Mouse (Mus musculus): ENCODE data around the gene Lonrf2.
A peak's percentile ranks its signal among the peaks of the same experiment; 100 is the strongest.

- TF ChIP-seq POLR2A (IDR thresholded peaks at IDR 0.05; ENCODE audit: low read depth, low read length) (no peak), E2F4 (IDR thresholded peaks at IDR 0.05; ENCODE audit: insufficient replicate concordance, low read depth, low read length) (no peak), CTCF (conservative IDR thresholded peaks at IDR 0.05 in 1 of 2, IDR thresholded peaks at IDR 0.05 in 1 of 2; ENCODE audit: low read depth in 2 of 2, low read length in 2 of 2) (peak in 1 of 2 experiments; percentile 54; a peak in 2 of 4 replicates), POLR2AphosphoS2 (IDR thresholded peaks at IDR 0.05; ENCODE audit: low read depth, low read length) (no peak), GABPA (IDR thresholded peaks at IDR 0.05; ENCODE audit: insufficient replicate concordance, low read depth, low read length) (no peak), ZC3H11A (IDR thresholded peaks at IDR 0.05; ENCODE audit: low read depth, low read length) (no peak), KAT2A (IDR thresholded peaks at IDR 0.05; ENCODE audit: insufficient replicate concordance, low read length) (no peak)
Measured at GRCm38 (mm10) chr1:38834899-38835298, 1.6 kb downstream of the Lonrf2 start.
